Mouse (Mus musculus): Measurements from ENCODE around the gene Coa3. TPM values are rescaled to one million over a fixed set of nuclear protein-coding genes. Genes with fewer than 3 reads are reported as not detected.

The Coa3 gene
- polyA plus RNA-seq, 1 experiment from 2014 or later = 210 TPM

DNA sequence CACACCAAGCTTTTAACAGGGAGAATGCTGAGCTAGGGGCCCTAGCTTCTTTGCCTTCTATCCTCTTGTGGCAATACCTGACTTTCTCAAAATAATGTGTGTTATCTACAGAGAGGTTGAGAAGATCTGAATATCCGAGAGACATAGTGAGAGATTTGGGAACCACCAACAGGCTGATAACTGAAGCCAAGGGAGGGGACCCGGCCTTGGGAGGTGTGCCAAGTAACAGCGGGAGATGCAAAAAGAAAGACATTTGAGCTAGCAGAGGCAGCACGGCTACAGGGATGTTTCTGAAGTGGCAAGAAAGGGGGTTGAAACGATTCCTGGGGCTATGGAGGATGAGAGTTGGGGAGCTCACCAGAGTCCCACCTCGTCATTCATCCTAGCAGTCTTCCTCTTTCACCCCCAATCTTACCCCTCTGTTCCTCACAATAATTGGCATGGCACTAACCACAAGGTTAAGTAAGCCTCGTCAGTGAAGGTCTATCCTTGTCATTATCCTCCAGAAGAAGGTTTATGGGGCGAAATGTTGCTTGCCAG is 49.5 kb downstream of the Coa3 start:
- Histone ChIP-seq H3K27me3 (peaks cover 18% of the 10 kb centered on the region), H3K9ac (replicated peaks) (no peak overlapping the region), H3K9me3 (no peaks in the 10 kb centered on the region), H3K4me1 (replicated peaks) (peaks cover 14% of the 10 kb centered on the region), H3K27ac (0 out of 2 replicates have a peak overlapping the region, but pooled peaks have one; percentile 8), H3K4me2 (replicated peaks) (no peak overlapping the region), H3K4me3 (replicated peaks) (no peak overlapping the region), H3K36me3 (no peaks in the 10 kb centered on the region)
- 31% methylated on average over 8 of the region's 8 CpGs for WGBS
- no peak for ATAC-seq

Other genes starting within 250 kb of the Coa3 start
- gene Naglu, start 209.1 kb downstream of the Coa3 start, polyA plus RNA-seq (2015; fragmentation: Nextera tagmentation; extraction: Ambion mirVana) = 9.7 and 9.9 TPM in 2 replicates
- 0.24 TPM in 1 of 2 replicates, not detected in the other for gene Hsd17b1, start 200.7 kb downstream of the Coa3 start, polyA plus RNA-seq (2015; fragmentation: Nextera tagmentation; extraction: Ambion mirVana)
- 47.1 and 52.8 TPM in 2 replicates for gene Coasy, start 196.5 kb downstream of the Coa3 start, polyA plus RNA-seq (2015; fragmentation: Nextera tagmentation; extraction: Ambion mirVana)
- 85.9 and 90.9 TPM in 2 replicates for gene Mlx, start 191.8 kb downstream of the Coa3 start, polyA plus RNA-seq (2015; fragmentation: Nextera tagmentation; extraction: Ambion mirVana)
- 27.9 and 30.8 TPM in 2 replicates for gene Psmc3ip, start 183.7 kb downstream of the Coa3 start, polyA plus RNA-seq (2015; fragmentation: Nextera tagmentation; extraction: Ambion mirVana)
- 21.8 and 28.5 TPM in 2 replicates for gene Retreg3, start 159.2 kb downstream of the Coa3 start, polyA plus RNA-seq (2015; fragmentation: Nextera tagmentation; extraction: Ambion mirVana)
- gene Tubg1, start 159.2 kb downstream of the Coa3 start, polyA plus RNA-seq (2015; fragmentation: Nextera tagmentation; extraction: Ambion mirVana) = 89.4 and 91.0 TPM in 2 replicates
- 29.8 and 31.6 TPM in 2 replicates for gene Tubg2, start 123.2 kb downstream of the Coa3 start, polyA plus RNA-seq (2015; fragmentation: Nextera tagmentation; extraction: Ambion mirVana)
- 1.3 and 1.5 TPM in 2 replicates for gene Cntnap1, start 108.6 kb downstream of the Coa3 start, polyA plus RNA-seq (2015; fragmentation: Nextera tagmentation; extraction: Ambion mirVana)
- gene Plekhh3, start 107.8 kb downstream of the Coa3 start, polyA plus RNA-seq (2015; fragmentation: Nextera tagmentation; extraction: Ambion mirVana) = 7.3 and 8.1 TPM in 2 replicates
- 0.19 and 0.38 TPM in 2 replicates for gene Ccr10, start 103.7 kb downstream of the Coa3 start, polyA plus RNA-seq (2015; fragmentation: Nextera tagmentation; extraction: Ambion mirVana)
- 17.6 and 17.7 TPM in 2 replicates for gene Ezh1, start 52.7 kb downstream of the Coa3 start, polyA plus RNA-seq (2015; fragmentation: Nextera tagmentation; extraction: Ambion mirVana)
- 64.4 and 65.7 TPM in 2 replicates for gene Ramp2, start 33.1 kb downstream of the Coa3 start, polyA plus RNA-seq (2015; fragmentation: Nextera tagmentation; extraction: Ambion mirVana)
- 110 and 111 TPM in 2 replicates for gene Vps25, start 25.4 kb downstream of the Coa3 start, polyA plus RNA-seq (2015; fragmentation: Nextera tagmentation; extraction: Ambion mirVana)
- gene Wnk4, start 18.5 kb downstream of the Coa3 start, polyA plus RNA-seq (2015; fragmentation: Nextera tagmentation; extraction: Ambion mirVana) = 7.2 and 7.5 TPM in 2 replicates
- gene Cntd1, start 102 bp downstream of the Coa3 start, polyA plus RNA-seq (2015; fragmentation: Nextera tagmentation; extraction: Ambion mirVana) = 1.2 and 1.3 TPM in 2 replicates
- gene Becn1, start 23.2 kb upstream of the Coa3 start, polyA plus RNA-seq (2015; fragmentation: Nextera tagmentation; extraction: Ambion mirVana) = 178 and 194 TPM in 2 replicates
- 126 and 134 TPM in 2 replicates for gene Psme3, start 37.1 kb upstream of the Coa3 start, polyA plus RNA-seq (2015; fragmentation: Nextera tagmentation; extraction: Ambion mirVana)
- gene Aoc2, start 45.9 kb upstream of the Coa3 start, polyA plus RNA-seq (2015; fragmentation: Nextera tagmentation; extraction: Ambion mirVana) = 2.4 and 2.5 TPM in 2 replicates
- gene Aoc3, start 51.5 kb upstream of the Coa3 start, polyA plus RNA-seq (2015; fragmentation: Nextera tagmentation; extraction: Ambion mirVana) = not detected in 2 replicates
- gene G6pc, start 88.4 kb upstream of the Coa3 start, polyA plus RNA-seq (2015; fragmentation: Nextera tagmentation; extraction: Ambion mirVana) = not detected in 2 replicates
- 94.8 and 101 TPM in 2 replicates for gene Aarsd1, start 138.5 kb upstream of the Coa3 start, polyA plus RNA-seq (2015; fragmentation: Nextera tagmentation; extraction: Ambion mirVana)
- gene Gm27029, start 145.7 kb upstream of the Coa3 start, polyA plus RNA-seq (2015; fragmentation: Nextera tagmentation; extraction: Ambion mirVana) = 6.6 and 8.5 TPM in 2 replicates
- gene Rundc1, start 146.0 kb upstream of the Coa3 start, polyA plus RNA-seq (2015; fragmentation: Nextera tagmentation; extraction: Ambion mirVana) = 26.2 and 26.4 TPM in 2 replicates
- 2.0 and 2.6 TPM in 2 replicates for gene Ptges3l, start 146.2 kb upstream of the Coa3 start, polyA plus RNA-seq (2015; fragmentation: Nextera tagmentation; extraction: Ambion mirVana)
- 303 and 310 TPM in 2 replicates for gene Rpl27, start 163.2 kb upstream of the Coa3 start, polyA plus RNA-seq (2015; fragmentation: Nextera tagmentation; extraction: Ambion mirVana)
- 2.2 and 2.3 TPM in 2 replicates for gene Ifi35, start 169.3 kb upstream of the Coa3 start, polyA plus RNA-seq (2015; fragmentation: Nextera tagmentation; extraction: Ambion mirVana)
- gene Rnd2, start 185.9 kb upstream of the Coa3 start, polyA plus RNA-seq (2015; fragmentation: Nextera tagmentation; extraction: Ambion mirVana) = 102 and 117 TPM in 2 replicates
- 79.5 and 91.5 TPM in 2 replicates for gene Vat1, start 187.1 kb upstream of the Coa3 start, polyA plus RNA-seq (2015; fragmentation: Nextera tagmentation; extraction: Ambion mirVana)